Mouse (Mus musculus) kidney, adult 2 months (tissue): ENCODE measurements around the gene Prcp.

Experiments
- CTCF ChIP-seq: fragments of 200-500 bp; conservative IDR thresholded peaks from 2 replicates; pipeline ENCODE4 v1.5.1; 2011; ENCODE audit warnings: low read depth, mild to moderate bottlenecking, control low read depth, low read length, moderate library complexity, mixed read lengths; ENCODE audit not compliant: insufficient read depth, insufficient read length
- POLR2A ChIP-seq: fragments of 200-500 bp; IDR thresholded peaks from one replicate; pipeline ENCODE4 v1.6.1; 2011; ENCODE audit warnings: low read depth, low read length, control low read depth

DNA sequence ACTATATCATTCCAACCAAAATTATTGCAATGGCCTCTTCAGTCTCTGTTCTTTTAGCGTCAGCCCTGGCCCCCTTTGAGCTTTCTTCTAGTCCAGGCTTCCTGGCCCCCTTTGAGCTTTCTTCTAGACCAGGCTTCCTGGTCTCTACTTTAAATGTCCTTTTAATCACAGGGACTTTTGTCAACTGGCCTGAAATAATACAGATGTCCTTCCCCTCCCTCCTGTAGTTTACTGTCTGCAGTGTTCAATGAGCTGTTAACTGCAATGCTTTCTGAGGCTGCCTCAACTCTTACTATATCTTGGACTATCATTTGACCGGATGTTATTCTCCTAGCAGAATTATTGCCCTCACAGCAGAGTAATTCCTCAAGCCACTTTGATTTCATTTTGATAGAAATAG, 77.9 kb downstream of the Prcp start:
- no peak for TF ChIP-seq CTCF
- TF ChIP-seq POLR2A, result no peak
